Mouse (Mus musculus) right cerebral cortex, postnatal 4 days (tissue): ENCODE results near the gene Sema4g.

Experiments used
- DNase-seq: peaks from one replicate; pipeline ENCODE4 v3.0.0-alpha.2; 2022

Sema4g gene

GRCm38 (mm10) chr19:45005444-45005843 lies 16.5 kb downstream of the Sema4g start, which contains the start of gene Twnk:
TSS of gene Twnk (plus strand) at chr19:45005663.
- no peak for DNase-seq

- peak; percentile 97 for DNase-seq
These were observed 17.2 kb downstream of the Sema4g start, which contains the start of gene Mrpl43 for GRCm38 (mm10) chr19:45005957-45006712. TSS of gene Mrpl43 (minus strand) at chr19:45006442.

- no peak for DNase-seq
These were observed 18.1 kb downstream of the Sema4g start for GRCm38 (mm10) chr19:45007021-45007420.

DNA sequence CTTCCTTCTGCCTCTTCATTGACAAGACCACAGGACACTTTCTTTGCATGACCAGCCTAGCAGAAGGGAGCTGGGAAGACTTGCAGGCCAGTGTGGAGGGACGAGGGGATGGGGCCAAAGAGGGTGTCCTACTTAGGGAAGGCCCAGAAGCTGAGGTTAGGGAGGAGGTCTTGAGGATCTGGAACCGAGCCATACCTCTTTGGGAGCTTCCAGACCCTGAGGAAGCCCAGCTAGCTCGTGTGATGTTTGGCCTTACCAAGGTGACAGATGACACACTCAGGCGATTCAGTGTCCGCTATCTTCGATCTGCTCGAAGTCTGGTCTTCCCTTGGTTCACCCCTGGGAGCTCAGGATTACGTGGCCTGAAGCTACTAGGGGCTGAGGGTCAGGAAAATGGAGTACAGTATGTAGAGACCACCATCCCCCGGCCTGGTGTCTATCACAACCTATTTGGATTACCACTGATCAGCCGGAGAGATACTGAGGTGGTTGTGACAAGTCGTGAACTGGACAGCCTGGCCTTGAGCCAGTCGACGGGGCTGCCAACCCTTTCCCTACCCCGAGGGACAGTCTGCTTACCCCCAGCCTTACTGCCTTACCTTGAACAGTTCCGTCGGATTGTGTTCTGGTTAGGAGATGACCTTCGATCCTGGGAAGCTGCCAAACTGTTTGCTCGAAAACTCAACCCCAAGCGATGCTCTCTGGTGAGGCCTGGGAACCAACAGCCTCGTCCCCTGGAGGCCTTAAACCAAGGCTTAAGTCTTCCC lies 18.7 kb downstream of the Sema4g start:
- no peak for DNase-seq

- DNase-seq, result no peak
These were observed 21.7 kb downstream of the Sema4g start for GRCm38 (mm10) chr19:45010646-45011045.

DNA sequence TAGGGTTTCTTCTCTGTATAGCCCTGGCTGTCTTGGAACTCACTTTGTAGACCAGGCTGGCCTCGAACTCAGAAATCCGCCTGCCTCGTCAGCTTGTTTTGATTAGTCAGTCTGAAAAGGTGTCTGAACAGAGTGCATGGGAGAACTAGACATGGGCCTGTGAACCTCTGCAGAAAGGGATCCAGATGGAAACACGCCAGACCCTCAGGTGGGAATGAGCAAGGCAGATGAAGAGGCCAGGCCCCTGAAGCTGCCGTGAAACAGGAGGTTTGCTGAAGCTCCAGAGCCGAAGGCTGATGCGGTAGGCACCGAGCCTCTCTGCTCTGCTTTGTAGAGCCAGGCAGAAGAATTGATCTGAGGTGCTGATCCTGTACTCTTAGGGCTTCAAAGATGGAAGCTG lies 23.3 kb downstream of the Sema4g start:
- DNase-seq, result no peak

DNA sequence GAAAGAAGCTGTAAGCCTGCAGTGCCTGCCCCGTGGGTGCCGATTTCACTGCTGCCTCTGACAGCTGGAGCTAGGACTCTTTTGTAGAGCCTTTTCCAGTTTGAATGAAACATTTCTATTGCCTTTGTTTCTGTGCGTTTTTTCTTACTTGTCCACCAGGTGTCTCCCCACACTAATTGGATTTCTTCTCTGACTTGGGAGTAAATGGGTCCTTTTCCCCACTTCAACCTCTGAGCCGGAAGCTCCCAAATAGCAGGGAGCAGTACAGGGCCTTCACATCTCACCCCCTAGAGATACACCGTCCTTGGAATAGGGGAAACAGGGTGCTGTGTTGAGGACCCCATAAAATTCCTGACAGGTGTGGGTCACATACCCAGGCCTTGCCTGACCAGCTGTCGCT lies 23.7 kb downstream of the Sema4g start:
- DNase-seq, result no peak

- no peak for DNase-seq
These were observed 24.8 kb downstream of the Sema4g start for GRCm38 (mm10) chr19:45013581-45014225.

- no peak for DNase-seq
These were observed 25.6 kb downstream of the Sema4g start, which contains the start of gene Lzts2 for GRCm38 (mm10) chr19:45014335-45014971. TSS of gene Lzts2 (plus strand) at chr19:45014414.

- DNase-seq, result peak; percentile 47
These were observed 26.1 kb downstream of the Sema4g start for GRCm38 (mm10) chr19:45014981-45015402.

DNA sequence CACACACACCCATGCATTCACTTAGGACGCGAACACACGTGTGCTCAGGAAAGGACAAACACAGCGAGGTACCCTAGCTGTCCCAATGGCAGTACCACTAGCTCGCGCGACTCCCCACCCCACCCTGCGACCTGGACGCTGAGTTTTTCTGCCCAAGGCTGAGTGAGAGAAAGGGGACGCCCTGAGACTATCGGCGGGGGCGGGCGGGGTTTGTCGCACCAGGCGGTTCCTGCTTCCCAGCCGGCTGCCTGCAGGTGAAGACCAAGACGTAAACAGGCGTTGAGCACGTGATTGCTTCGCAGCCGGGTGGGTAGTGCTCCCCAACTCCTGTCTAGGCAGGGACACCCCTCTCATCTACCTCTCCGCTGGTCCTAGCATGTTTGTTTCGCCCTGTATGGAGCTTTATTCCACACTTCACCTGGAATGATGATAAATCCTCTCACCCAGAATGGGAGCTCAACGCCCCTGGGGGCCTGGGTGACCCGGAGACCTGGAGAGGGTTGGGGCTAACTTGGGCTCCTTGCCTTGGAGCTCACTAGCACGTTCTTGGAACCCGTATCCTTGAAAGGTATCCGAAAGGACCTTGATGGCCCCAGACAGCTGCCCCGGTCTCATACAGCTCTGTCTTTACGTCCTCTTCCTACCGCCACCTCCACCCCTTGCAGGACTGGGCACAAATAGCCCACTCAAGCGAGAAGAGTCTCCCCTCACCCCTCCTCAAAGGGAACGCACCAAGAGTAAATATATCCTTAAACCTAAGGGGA lies 26.8 kb downstream of the Sema4g start:
- no peak for DNase-seq

- DNase-seq, result peak; percentile 60
These were observed 27.7 kb downstream of the Sema4g start for GRCm38 (mm10) chr19:45016341-45017215.

DNA sequence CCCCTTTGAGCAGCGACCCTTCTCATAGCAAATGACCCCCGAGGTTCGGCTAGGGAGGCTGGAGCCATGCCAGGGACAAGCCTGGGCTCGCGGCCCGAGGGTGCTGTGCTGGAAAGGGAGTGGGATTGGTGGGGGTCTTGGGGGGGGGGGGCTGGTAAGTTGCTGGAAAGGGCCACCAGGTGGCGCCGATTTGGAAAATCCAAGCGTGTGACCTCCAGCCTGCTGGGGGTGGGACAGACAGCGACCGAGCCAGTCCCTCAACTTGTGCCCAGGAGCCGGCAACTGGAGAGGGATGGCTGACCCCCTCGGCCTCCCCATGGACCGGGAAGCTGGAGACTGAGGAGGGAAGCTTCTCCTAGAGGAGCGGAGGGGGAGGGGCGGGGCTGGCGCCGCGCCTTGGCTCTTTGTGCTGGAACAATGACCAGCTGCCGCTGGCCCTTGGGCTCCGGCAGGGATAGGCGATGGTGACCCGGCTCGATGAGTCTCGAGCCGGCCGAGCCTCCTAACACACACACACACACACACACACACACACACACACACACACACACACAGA lies 28.4 kb downstream of the Sema4g start:
- DNase-seq, result peak; percentile 83

DNA sequence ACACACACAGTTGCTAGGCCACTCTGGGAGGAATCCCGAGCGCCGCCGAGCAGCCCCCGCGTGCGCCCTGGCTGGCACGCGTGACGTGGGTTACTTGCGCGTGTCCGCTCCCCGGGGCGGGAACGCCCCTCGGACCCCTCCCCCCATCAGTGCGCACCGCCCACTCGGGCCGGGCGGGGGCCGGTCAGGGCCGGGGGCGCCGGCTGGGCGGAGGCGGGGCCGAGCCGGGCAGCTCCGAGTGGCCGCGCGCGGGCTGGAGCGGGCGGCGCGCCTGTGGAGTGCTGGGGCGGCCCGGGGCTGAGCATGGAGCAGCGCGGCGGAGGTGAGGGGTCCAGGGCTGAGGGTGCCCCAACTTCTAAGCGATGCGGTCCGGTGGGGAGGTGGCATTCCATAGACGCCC lies 29.0 kb downstream of the Sema4g start:
- DNase-seq, result peak; percentile 79

DNA sequence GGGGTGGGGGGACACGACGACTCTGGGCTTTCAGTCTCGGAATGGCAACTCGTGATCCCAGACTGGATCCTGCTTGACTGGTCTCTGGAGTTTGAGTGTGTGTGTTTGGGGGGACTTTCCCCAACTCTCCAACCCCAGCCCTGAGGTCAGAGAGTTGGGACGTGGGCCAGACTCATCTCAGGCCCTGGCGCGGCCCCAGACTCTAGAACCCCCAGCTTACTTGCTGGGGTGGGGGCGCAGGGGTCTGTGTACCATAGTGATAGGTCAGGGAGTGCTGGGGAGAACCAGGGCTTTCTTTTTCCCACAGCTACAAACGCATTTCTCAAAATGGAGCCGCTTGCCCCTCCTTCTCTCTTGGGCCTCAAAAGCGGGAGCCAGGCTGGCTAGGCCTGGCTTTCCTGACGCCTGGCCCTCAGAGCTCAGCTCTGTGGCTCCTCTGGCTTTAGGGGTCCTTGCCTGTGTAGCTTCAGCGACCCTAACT lies 29.5 kb downstream of the Sema4g start:
- peak; percentile 42 for DNase-seq

- DNase-seq, result no peak
These were observed 31.4 kb downstream of the Sema4g start for GRCm38 (mm10) chr19:45020348-45020747.

- no peak for DNase-seq
These were observed 32.5 kb downstream of the Sema4g start for GRCm38 (mm10) chr19:45021362-45021761.

DNA sequence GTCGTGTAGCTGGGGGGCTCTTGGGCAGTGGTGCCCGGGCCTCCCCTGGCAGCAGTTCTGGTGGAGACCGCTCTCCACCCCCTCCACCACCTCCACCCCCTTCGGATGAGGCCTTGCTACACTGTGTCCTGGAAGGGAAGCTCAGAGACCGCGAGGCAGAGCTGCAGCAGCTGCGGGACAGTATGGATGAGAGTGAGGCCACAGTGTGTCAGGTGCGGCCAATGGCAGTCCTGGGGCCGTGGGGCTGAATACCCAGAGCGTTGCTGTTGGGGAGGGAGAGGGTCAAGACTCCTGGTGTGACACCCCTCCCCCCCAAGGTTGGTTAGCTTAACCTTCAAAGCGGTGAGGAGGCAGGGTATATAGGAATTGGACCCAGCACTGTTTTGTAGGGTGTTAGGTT lies 35.1 kb downstream of the Sema4g start:
- DNase-seq, result no peak

GRCm38 (mm10) chr19:45024775-45025174 lies 35.9 kb downstream of the Sema4g start:
- DNase-seq, result no peak

- DNase-seq, result no peak
These were observed 37.2 kb downstream of the Sema4g start for GRCm38 (mm10) chr19:45025937-45026568.
